Mouse (Mus musculus) lung, adult 18-20 months (tissue): ENCODE measurements at regions not wholly inside any gene's neighbourhood (a gene's known extent, or its start where the extent isn't known, plus 50 kb on each side); places are given as distances from the start of the nearest gene placed in this dataset.
"Not testable (repeated sequence)": the region's sequence is repeated elsewhere in the genome, so short reads cannot be mapped to it uniquely, and the experiment has no call there.

Source experiments
- DNase-seq, 2 experiments: peaks; one replicate each; pipeline ENCODE4 v3.0.0; 2022; ENCODE audit warnings: mixed read lengths in 2 of 2

- no peak for DNase-seq
Measured at GRCm38 (mm10) chr14:13055198-13055597, 229.4 kb upstream of the Synpr start.

DNA sequence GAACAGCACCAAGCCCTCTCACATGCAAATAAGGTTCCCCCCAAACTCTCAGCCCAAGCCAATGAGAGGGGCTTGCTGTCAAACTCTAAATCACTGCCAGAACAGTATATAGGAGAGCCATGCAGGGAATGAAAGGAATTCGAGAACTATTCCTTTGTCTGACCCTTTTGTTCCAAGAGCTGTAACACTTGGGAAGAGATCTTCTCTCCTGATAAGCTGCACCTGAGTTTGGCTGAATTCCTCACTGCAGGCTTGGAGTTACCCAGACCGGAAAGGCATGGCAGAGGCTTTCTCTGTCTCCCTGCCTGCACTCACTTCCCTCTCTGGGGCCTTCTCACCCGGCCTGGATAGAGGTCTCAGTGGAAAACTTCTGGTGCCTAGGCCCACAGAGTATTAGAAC, 219.7 kb upstream of the Cadps start:
- not testable (repeated sequence) for DNase-seq

DNA sequence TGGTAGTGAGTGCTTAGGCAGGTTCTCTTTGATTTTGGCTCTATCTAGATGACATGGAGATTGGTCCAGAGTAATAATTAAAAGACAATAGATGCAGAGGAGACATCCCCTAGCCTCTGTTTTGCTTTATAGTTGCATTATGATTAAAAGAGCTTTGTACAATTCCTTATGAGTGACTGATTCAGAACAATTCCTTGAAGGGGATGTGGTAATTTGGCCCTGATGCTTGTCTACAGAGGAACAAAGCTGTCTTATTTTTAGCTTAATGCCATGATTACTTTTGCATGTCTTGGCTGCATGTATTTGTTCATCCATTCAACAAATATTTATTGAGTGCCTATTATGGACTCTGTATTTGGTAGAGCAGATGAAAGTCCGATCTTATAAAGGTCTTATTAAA, 218.9 kb upstream of the Cadps start:
- no peak for DNase-seq

GRCm38 (mm10) chr14:13040176-13040575, 217.3 kb upstream of the Cadps start:
- DNase-seq: no peak

DNA sequence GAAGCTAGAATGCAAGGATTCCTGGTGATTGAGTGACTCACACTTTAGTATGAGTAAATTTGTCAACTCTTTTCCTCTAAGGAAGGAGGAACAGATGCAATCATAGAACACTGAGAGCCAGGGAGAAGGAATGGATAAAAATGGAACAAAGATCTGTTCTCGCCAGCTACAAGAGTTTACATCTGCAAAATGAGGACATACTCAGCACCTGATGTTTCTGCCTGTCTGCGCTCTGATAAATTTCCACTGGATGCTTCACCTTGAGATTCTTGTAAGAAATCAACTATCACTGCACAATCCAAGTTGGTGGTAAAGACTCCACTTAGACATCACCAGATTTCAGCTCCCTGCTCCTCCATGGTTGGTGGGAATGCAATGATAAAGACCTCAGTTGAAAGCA, 214.5 kb upstream of the Cadps start:
- DNase-seq: no peak

- no peak for DNase-seq
Measured at GRCm38 (mm10) chr14:13029794-13030193, 206.9 kb upstream of the Cadps start.

- no peak for DNase-seq
Measured at GRCm38 (mm10) chr14:13022744-13023143, 199.9 kb upstream of the Cadps start.

DNA sequence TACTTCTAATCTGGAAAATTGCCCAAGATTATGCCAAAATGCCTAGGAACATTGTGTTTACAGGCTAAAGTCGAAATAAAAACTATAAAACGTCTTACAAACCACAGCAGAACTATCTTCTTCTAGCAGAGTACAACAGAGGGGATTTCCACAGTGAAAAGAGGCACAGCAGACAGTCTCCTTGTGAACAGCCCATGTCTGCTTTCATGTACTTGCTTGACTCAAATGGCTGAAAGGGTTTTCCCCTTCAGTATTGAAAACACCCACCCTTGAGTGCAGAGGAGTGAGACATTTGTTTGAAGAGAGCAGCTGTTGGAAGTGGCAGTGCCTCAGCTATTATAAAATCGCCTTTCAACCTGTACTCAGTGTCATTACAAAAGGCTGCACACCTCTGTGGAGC, 188.2 kb upstream of the Cadps start:
- DNase-seq: no peak

DNA sequence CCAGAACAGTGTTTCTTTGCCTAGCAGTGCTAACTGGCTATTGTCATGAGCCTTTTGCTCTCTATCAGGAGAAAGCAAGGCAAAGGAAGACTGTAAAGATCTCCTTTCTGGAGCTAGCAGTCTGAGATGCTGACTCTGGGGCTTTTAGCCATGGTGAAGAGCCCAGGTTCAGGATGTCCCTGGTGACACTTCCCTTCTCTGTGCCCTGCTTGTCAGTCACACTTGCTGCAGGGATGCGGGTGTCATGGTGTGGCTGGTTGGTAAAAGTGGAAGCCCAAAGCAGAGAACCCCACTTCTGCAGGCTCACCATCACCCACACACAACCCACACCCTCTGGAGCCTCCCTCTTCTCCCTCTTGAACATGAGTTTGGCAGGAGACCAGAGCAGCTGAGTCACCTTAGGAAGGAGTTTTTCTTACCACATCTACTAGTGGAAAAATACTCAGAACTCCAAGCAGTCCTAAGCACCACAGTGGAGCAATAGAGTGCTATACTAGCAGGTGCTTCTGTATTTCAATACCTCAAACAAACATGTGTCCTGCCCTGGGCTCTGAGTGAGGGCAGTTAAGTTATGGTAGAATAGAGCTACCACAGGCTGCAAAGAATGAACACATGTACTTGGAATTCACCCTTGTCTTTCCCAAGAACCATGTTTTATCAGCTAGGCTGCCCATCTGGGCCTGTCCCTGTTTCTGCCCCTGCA, 178.3 kb upstream of the Cadps start:
- peak; percentile 42 to 58 for DNase-seq

- DNase-seq: no peak
Measured at GRCm38 (mm10) chr14:12979416-12979815, 156.5 kb upstream of the Cadps start.

DNA sequence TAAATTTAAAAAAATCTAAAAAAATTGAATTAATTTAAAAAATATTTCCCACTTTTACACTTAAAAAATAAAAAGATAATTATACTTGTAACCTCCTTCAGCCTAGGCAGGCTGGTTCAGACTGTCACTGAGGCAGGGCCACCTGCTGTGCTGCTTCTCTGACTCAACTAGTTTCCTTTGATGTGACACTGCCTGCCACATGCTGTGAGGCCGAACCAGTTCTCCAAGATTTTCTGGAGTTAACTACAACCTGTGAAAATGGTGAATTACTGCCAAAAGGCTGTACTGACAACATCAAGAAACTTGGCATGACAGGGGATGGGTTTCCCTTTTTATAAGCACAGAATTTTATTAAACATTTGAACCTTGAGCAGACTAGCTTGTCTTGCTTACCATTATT, 143.6 kb upstream of the Cadps start:
- DNase-seq: no peak

DNA sequence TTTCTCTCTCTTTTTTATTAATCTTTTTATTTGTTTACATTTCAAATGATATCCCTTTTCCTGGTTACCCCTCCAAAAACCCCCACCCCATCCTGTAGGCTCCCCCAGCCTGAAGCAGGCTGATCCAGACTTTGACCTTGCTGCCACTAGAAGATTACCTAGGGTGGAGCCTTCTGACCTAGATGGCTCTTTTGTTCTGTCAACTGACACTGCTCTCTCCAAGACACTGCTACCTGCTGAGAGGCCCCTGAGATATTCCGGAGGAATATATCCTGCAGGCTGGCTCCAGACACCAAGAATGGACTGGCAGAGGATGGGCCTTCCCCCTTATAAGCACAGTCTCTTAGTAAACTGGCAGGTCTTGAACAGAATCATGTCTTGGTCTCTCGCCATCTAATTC, 135.0 kb upstream of the Cadps start:
- DNase-seq: not testable (repeated sequence)

- DNase-seq: no peak
Measured at GRCm38 (mm10) chr14:12950922-12951321, 128.0 kb upstream of the Cadps start.

DNA sequence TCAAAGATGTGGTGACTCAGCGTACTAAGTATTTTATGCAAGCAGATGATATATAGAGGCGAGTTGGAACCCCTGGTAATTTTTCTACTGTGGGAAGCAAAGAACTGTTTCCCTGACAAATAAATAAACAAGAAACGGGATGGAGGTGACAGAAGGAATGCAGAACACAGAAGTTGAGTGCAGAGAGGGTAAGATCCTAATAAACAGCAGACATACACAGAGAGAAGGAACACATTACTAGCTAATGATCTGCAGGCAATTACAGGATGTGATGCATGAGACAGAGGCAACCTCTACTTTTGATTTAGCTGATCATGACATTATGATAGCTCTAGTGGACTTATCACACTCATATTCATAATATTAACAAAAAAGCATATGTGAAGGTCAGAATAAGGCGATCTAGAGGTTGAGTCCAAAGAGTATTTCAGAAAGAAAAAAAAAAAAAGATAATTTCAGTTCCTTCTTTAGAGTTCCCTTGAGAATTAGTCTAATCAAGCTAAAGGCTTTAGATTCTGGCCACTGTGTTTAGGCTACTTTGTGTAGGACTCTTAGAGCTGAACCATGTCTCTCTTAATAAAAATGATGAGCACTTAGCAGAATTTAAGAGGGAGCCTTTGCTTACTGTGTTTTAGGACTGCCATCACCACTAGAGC, 115.9 kb upstream of the Cadps start:
- no peak for DNase-seq

DNA sequence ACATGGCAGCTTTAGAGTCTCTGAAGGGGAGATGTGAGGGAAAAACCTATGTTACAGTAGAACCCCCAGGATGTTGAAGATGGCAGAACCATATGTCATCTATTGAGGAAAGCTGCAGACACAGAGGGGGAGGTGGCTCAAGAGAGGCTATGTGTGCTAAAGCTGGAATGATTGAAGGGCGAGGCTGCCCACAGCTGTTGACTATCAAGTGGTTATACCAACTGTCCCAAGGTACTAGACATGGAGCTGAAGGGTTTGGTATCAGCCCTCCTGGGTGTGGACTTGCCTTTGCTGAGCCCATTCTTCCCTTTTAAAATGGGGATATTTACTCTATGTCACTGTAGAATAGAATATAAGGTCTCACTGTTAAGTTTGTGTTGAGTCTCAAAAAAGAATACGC, 113.5 kb upstream of the Cadps start:
- no peak for DNase-seq

DNA sequence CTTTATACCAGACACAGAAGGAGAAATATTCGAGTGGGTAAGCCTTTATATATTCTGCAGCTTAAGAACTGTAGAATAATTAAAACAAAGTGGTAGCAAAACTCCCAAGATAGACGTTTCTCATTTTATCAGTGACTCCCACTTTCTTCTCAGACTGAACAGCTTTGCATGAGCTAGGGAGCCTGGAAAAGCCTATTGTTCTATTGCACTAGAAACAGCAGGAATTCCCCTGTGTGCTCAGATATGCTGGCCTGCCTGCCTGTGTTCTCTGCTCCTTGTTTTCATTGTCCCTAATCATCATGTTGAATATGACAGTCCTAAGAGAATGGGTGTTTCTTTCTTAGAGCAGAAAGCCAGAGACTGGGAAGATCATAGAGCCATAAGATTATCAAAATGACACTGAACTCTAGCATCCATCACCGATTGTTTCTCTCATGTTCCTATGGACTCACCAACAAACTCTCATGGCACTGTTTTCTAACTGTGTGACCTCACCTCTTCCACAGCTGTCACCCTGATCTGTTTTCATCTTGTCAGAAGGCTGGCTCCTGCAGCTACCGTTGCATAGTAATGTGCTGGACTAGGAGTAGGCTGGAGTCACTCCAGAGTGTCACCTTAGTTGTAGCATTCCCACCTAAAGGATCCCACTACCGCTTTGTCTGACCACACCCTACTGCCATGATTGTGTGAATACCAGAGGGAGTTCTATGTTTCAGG, 108.9 kb upstream of the Cadps start:
- no peak for DNase-seq

DNA sequence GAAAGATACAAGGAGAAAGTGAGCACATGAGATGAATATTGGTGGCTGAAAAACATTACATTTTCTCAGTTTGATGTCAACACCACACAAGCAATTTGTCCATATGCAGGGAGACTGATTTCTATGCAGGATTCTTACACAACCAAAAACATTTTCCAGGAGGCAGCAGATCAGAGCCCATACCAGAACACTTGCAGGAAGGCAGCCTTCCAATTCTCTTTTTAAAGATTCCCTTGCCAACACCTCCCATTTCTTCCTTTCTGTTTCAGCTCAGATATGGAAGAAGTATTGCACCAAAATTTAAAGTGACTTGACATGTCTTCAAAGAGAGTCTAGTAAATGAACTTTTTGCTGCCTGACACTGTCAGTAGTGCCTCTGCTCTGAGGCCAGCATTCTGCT, 100.7 kb upstream of the Cadps start:
- no peak for DNase-seq

- DNase-seq: no peak
Measured at GRCm38 (mm10) chr14:12915431-12915830, 92.6 kb upstream of the Cadps start.

GRCm38 (mm10) chr14:12913956-12914355, 91.1 kb upstream of the Cadps start:
- no peak for DNase-seq

- DNase-seq: peak; percentile 4 to 27
Measured at GRCm38 (mm10) chr14:12913421-12913820, 90.5 kb upstream of the Cadps start.

GRCm38 (mm10) chr14:12877337-12877662, 54.4 kb upstream of the Cadps start:
- no peak for DNase-seq

- no peak for DNase-seq
Measured at GRCm38 (mm10) chr14:12876417-12877336, 53.8 kb upstream of the Cadps start.
